Mouse (Mus musculus): ENCODE data around the gene Serping1.

Gene Serping1

GRCm38 (mm10) chr2:84716423-84717355 lies 58.6 kb downstream of the Serping1 start:
- no peak for DNase-seq (ENCODE audit: extremely low spot score, low read depth, low spot score)

GRCm38 (mm10) chr2:84715562-84716361 lies 59.5 kb downstream of the Serping1 start:
- DNase-seq (ENCODE audit: extremely low spot score, low read depth, low spot score) = no peak
